Mouse (Mus musculus): ENCODE data around the gene Gm35549.

Gene Gm35549

DNA sequence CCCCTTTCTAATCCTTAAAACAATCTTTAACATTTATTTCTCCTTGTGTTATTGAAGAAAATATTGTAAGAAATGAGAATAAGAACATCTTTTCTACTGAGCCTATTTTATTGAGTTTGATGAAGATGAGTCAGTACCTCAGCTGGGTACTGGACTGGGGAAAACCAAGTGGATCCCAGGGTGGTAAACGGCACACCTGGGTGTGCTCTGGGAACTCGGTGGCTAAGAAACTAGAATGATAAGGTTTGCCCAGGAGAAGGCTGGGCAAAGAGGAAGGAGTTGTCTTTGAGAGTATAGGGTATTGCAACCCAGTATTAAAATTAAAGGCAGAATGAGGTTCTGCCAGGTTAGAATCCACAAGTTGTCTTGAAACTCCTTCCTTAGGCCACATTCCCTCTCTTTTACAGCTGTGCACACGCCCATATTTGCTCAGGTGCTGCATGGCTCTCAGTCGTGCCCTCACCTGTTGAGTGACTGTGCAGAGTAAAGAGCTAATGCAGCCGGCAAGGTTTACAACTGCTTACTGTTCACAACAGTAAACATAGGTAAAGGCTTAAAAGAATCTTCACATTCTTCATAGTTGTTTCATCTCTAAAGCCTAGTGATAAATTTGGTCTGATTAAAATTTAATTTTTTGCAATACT is 20.3 kb downstream of the Gm35549 start:
- no peak for DNase-seq

DNA sequence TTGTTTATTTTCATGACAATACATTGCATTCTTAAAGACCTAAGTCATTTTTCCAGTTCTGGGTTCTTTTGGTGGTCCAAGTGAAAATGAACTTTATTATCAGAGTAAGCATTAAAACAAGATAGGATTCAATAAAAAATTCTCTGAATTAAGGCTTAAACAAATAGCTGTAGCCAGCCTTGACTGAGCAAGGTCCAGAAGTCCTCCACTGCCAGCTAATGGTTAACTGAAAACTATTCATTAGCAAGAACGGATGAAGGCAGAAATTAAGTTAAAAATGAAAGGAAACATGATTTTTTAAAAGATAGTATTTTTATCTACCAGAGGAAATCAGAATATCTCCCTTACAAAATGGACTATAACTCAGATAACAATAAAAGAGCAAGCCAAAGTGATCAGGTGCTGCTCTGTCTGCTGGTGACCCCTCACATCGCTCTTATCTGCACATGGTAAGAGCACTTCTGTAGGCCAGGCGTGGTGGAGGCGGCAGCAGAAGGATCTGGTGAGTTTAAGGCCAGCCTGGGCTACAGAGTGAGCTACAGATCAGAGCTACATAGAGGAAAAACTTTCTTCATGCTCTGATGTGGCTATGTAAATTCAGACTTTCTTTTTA is 28.5 kb downstream of the Gm35549 start:
- DNase-seq = no peak

DNA sequence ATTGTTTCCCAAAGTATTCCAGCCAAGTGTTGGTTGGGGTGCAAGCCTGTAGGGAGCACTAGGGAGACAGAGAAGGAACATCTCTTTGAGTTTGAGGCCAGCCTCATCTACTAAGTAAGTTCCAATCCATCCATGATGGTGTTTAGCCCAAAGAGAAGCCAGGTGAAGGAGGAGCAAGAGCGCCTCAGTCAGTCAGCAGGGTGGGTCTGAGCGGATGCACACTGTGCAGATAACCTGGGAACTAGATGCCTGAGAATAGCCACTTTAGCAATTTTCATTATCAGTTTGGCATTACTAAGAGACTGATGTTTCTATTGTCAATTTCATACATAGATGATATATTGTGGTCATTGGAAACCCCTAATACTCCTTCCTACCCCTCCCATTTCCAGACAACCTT is 29.1 kb downstream of the Gm35549 start:
- DNase-seq = no peak

DNA sequence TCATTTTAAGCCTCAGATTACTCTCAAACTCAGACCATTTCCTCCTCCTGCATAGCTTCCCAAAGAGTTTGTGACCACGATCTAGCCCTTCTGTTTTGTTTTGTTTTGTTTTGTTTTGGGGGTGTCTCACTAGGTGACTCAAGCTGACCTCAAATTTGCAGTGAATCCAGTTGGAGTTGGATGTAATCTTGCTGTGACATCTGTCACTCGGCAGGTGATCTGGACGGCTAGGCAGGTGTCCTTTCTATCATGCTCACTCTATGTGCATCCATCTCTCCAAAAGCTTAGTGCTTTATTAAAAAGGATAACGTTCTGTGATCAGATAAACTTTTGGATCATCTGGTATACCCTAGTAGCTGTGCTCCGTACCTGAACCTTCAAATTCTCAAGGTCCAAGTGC is 31.4 kb downstream of the Gm35549 start:
- DNase-seq = no peak

DNA sequence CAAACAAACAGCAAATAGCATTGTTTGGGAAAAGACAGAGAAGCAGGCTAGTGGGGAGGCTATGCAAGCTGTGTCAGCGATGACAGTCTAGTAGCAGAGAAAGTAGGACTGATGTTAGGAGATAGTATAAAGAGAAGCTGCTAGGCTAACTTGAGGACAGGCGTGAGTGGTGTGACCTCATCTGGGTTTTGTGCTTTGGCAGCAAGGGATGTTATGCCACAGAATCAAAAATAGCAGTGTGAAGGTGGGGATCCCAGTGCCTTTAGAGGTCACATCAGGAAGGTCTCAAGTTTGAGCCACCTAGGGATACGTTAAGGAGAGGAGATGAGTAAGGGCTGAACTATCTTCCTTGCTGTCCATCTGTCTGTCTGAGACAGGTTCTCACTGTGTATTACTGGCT is 33.6 kb downstream of the Gm35549 start:
- no peak for DNase-seq

DNA sequence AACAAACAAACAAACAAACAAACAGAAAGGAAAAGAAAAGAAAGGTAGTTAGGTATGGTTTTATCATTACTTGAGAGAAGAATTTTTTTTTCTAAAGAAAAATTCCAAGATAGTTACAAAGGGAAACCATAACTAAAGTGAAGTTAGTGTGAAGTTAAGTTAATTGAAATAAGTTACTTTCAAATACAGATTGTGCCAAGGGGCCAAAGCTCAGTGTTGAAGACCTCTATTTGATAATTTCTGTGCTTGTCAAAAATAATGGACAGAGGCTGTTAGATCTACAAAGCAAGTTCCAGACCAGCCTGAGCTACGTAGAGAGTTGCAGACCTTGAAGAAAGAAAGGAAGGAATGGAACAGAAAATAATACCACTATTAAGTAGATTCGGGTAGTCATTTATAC is 36.6 kb downstream of the Gm35549 start:
- no peak for DNase-seq

DNA sequence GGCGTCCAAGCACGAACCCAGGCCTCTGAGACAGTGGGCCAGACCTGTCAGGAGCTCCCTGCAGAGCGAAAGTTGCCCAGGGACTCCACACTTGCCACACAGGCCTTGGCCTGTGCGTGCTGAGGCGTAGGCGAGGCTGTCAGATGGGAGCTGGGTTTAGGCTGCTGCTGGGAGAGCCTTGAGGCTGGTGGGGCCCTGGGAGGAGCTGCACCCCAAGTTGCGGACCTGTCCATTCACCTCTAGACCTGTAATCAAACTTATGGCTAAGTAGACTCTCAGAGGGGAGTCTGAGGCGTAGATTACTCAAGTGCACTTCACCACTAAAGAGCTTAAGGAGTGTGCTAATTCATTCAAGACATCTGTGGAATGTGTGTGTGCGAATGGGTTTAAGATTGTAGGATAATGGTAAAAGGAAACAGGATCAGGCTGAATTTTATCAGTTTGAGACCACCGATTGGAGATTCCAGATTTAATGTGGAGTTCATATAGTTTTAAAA is 37.9 kb downstream of the Gm35549 start:
- DNase-seq = no peak

DNA sequence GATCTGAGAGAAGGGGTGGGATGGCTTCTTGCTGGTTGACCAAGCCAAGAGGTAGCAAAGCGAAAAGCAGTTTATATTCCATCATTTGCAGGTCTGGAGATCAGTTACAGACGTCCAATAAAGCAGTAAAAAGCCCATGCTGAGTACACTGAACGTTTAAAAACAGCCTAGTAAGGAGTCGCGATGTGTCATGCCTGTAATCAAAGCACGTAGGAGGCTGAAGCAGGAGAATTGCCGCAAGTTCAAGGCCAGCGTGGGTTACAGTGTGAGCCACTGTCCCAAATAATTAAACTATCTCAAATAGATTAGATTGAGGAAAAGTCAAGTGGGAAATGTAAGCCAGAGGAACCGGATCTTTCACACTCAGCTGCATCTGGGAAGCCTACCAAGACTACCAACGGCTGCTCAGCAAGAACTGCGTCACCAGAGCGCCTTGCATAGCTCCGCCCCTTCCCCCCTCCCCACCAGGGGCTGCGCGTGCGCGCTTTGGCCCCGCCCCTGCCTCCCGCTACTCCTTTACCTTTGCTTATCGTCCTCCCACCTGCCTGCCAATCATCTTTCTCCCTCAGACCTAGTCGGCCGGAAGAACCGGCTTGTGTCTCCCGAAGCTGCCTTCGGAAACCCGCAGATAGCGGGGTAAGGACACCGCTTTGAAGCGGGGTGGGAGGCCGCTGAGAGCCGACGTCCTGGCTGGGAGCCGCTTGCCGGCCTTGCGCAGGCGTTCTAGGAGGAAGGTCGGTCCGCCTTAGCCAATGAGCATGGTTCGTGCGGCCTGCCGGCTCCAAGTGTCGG is 38.6 kb downstream of the Gm35549 start, which contains the start of gene Tcaim:
Gene Tcaim, plus strand, starts transcription at position 487 of the 792 bp plus-strand sequence.
- DNase-seq = peak; percentile 93

DNA sequence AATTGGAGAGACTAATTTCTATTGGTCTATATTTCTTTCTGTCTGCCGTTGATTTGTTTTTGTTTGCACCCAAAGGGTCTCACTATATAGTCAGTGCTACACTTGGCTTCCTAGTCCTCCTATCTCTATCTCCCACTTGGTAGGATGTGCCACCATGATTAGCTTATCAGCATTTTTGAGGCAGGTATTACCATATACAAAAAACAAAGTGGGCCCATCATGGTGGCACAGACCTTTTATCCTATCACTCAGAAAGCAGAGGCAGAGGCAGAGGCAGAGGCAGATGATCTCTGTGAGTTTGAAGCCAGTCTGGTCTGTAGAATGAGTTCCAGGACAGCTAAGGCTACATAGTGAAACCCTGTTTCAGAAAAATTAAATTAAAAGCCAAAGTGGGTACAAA is 57.3 kb downstream of the Gm35549 start:
- DNase-seq = no peak

DNA sequence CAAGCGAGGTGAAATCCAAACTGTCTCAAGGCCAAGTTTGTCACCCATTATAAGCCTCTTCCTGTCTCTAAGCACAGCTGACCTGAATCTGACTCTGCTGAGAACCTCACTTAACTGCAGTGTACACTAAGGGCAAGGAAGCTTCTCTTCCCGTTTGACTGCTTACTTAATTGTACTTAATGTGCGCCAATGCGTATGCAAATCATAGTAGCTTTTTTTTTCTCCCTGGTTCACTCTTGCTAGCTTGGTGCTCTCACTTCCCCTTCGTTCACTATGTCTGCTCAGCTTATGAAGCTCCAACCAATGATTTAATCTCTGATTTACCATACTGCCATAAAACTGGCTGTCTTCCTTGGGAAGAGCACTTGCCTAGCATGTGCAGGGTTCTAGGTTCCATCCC is 58.6 kb downstream of the Gm35549 start:
- DNase-seq = no peak
